Mouse (Mus musculus): ENCODE data around the gene Prorsd1.

Prorsd1 gene

DNA sequence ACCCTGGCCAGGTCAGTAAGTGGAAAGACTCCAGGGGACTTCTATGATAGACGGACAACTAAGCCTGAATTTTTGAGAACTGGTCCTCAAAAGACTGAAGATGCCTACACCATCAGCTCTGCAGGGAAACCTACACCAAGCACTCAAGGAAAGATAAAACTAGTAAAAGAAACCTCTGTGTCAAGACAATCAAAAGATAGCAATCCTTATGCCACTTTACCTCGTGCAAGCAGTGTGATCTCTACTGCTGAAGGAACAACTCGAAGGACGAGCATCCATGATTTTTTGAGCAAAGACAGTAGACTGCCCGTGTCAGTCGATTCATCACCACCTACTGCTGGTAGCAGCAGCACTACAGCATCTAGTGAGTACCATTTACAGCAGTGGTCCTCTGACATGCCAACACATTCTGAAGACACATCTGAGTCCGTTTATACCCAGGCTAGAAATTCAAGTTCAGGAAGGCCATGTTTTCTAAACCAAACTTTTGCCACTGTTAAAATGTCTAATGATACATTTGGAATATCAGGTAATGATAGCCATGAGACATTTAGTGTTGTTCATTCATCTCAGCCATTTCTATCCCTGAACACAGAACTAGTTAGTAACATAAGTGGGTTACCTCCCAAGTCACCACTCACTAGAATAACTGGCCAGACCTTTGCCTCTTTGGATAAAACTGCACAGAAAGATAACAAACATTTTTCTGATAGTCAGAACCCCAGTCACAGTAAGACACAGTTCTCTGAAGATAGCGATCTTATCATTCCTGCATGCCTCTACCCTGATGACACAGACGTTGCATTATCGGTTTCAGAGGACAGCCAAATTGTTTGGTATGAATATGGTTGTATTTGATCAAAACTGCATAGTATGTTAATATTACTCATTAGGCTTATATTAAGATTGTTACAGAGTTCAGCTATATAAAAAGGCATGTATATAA lies 10.6 kb downstream of the Prorsd1 start:
- DNase-seq = no peak

- no peak for DNase-seq
These were observed 17.9 kb downstream of the Prorsd1 start for GRCm38 (mm10) chr11:29496962-29497361.

DNA sequence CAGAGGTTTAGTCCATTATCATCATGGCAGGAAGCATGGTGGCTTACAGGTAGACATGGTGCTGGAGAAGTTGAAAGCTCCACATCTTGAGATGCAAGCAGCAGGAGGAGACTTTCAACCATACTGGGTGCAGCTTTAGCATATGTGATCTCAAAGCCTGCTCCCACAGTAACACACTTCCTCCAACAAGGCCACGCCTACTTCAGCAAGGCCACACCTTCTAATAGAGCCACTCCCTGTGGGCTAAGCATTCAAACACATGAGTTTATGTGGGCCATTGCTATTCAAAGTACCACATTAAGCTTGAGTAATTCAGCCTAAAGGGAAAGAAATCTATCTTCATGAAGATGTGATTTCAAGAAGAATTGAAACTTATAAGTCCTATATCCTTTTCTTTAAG lies 21.7 kb downstream of the Prorsd1 start:
- DNase-seq = no peak

- no peak for DNase-seq
These were observed 40.2 kb downstream of the Prorsd1 start for GRCm38 (mm10) chr11:29474676-29475075.

Data from kidney, postnatal 4 days (tissue).